Mouse (Mus musculus) embryonic facial prominence, embryonic 10.5 days (tissue): ENCODE measurements around the gene Hdac1. TPM values are rescaled to one million over a fixed set of nuclear protein-coding genes. Genes with fewer than 3 reads are reported as not detected.

Experiments
- DNase-seq: peaks from one replicate; pipeline ENCODE4 v3.0.0-alpha.2; 2017; ENCODE audit warnings: low spot score
- H3K27ac ChIP-seq: fragments of 300-500 bp; sonication (generic); replicated peaks from 2 replicates; pipeline ENCODE4 v1.5.1; 2016; ENCODE audit warnings: mild to moderate bottlenecking
- H3K27me3 ChIP-seq: fragments of 300-500 bp; sonication (generic); replicated peaks from 2 replicates; pipeline ENCODE4 v1.6.1; 2016; ENCODE audit warnings: low read depth, mild to moderate bottlenecking; ENCODE audit not compliant: poor library complexity, severe bottlenecking
- H3K36me3 ChIP-seq: fragments of 300-500 bp; sonication (generic); replicated peaks from 2 replicates; pipeline ENCODE4 v1.6.1; 2016; ENCODE audit warnings: mild to moderate bottlenecking, moderate library complexity
- H3K4me1 ChIP-seq: fragments of 300-500 bp; sonication (generic); 2 replicates; pipeline ENCODE4 v1.6.1; 2016
- H3K4me3 ChIP-seq: fragments of 300-500 bp; sonication (generic); 2 replicates; pipeline ENCODE4 v1.5.1; 2016; ENCODE audit warnings: mild to moderate bottlenecking, moderate library complexity
- H3K9me3 ChIP-seq: fragments of 300-500 bp; sonication (generic); 2 replicates; pipeline ENCODE4 v1.6.1; 2016; ENCODE audit warnings: mild to moderate bottlenecking
- WGBS: fragments of 180-500 bp; shearing (Covaris S2); methylation state at CpG from one replicate; pipeline ENCODE4 v1.1.7; 2016; 5-methylcytosine and 5-hydroxymethylcytosine counted together
- microRNA-seq: library from miRNA; unstranded; fragments of <30 nt; microRNA quantifications from one replicate; pipeline ENCODE4, GENCODE M21; 2017
- polyA plus RNA-seq: library from polyadenylated mRNA; unstranded; fragments of >200 nt; fragmentation: Nextera tagmentation; extraction: Ambion mirVana; gene quantifications from 2 replicates; pipeline ENCODE4 v1.2.1, GENCODE M21; 2016

The Hdac1 gene
- polyA plus RNA-seq, 1 experiment from 2014 or later = 302 TPM

DNA sequence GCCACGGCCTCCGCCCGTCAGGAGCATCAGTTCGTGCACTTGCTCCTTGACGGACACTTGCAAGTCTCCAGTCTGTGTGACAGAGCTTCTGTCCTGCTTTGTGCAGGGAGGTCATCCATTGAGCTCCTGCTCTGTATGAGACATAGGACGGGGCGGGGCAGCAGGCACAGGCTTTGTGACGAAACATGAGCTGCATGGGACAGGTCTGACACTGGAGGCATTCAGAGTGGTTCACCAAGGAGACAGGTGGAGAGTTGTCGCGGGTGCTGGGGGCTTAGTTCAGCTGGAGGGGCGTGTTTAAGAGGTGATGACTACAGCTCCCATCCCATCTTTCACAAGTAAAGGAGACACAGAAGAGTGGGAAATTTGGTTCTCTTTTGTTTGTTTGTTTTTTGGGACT is 66.5 kb downstream of the Hdac1 start:
- no peak for DNase-seq
- H3K4me3 ChIP-seq = no peak overlapping the region
- no peak overlapping the region for H3K27ac ChIP-seq
- H3K36me3 ChIP-seq = peaks cover 96% of the 10 kb centered on the region
- WGBS = 89% methylated on average over 11 of the region's 11 CpGs
- H3K9me3 ChIP-seq = no peaks in the 10 kb centered on the region
- no peaks in the 10 kb centered on the region for H3K4me1 ChIP-seq
- no peaks in the 10 kb centered on the region for H3K27me3 ChIP-seq

Small RNAs within 50 kb of the gene (microRNA-seq; reads per million reads assigned to microRNA genes)
- gene Mir8119 = not detected

Other genes with a start within 250 kb of the Hdac1 start
- gene Rbbp4, start 207.3 kb downstream of the Hdac1 start, polyA plus RNA-seq = 546 and 560 TPM in 2 replicates
- 49.0 and 49.3 TPM in 2 replicates for gene Zbtb8os, start 207.0 kb downstream of the Hdac1 start, polyA plus RNA-seq
- gene Zbtb8a, start 164.6 kb downstream of the Hdac1 start, polyA plus RNA-seq = 6.0 and 6.6 TPM in 2 replicates
- 2.0 and 2.4 TPM in 2 replicates for gene Zbtb8b, start 101.9 kb downstream of the Hdac1 start, polyA plus RNA-seq
- 19.7 and 21.5 TPM in 2 replicates for gene Bsdc1, start 81.1 kb downstream of the Hdac1 start, polyA plus RNA-seq
- gene Tssk3, start 51.7 kb downstream of the Hdac1 start, polyA plus RNA-seq = not detected in 2 replicates
- not detected in 2 replicates for gene Fam229a, start 51.5 kb downstream of the Hdac1 start, polyA plus RNA-seq
- 1,428 and 1,442 TPM in 2 replicates for gene Marcksl1, start 29.1 kb downstream of the Hdac1 start, polyA plus RNA-seq
- gene Lck, start 30.9 kb upstream of the Hdac1 start, polyA plus RNA-seq = 9.3 and 12.6 TPM in 2 replicates
- gene Fam167b, start 35.8 kb upstream of the Hdac1 start, polyA plus RNA-seq = 1.9 and 2.0 TPM in 2 replicates
- gene Eif3i, start 57.9 kb upstream of the Hdac1 start, polyA plus RNA-seq = 290 and 302 TPM in 2 replicates
- gene Tmem234, start 58.0 kb upstream of the Hdac1 start, polyA plus RNA-seq = 222 and 226 TPM in 2 replicates
- gene Dcdc2b, start 71.5 kb upstream of the Hdac1 start, polyA plus RNA-seq = 1.0 and 1.4 TPM in 2 replicates
- gene Iqcc, start 76.4 kb upstream of the Hdac1 start, polyA plus RNA-seq = 27.7 and 28.5 TPM in 2 replicates
- 38.6 and 44.1 TPM in 2 replicates for gene Ccdc28b, start 81.2 kb upstream of the Hdac1 start, polyA plus RNA-seq
- 115 and 117 TPM in 2 replicates for gene Txlna, start 98.4 kb upstream of the Hdac1 start, polyA plus RNA-seq
- 14.0 and 15.1 TPM in 2 replicates for gene Kpna6, start 130.1 kb upstream of the Hdac1 start, polyA plus RNA-seq
- 14.3 and 14.7 TPM in 2 replicates for gene Tmem39b, start 154.1 kb upstream of the Hdac1 start, polyA plus RNA-seq
- 156 and 166 TPM in 2 replicates for gene Khdrbs1, start 199.6 kb upstream of the Hdac1 start, polyA plus RNA-seq